Mouse (Mus musculus) brain, embryonic 14.5 days (tissue): ENCODE data around the gene Sema4c.

Source experiments
- CTCF ChIP-seq: fragments of 200-500 bp; IDR thresholded peaks from 2 replicates; pipeline ENCODE4 v1.5.1; 2012; ENCODE audit warnings: inconsistent platforms, mild to moderate bottlenecking, moderate library complexity, borderline replicate concordance; ENCODE audit not compliant: insufficient read depth, insufficient read length; ENCODE audit errors: extremely low read depth
- POLR2A ChIP-seq: fragments of 200-500 bp; IDR thresholded peaks from 2 replicates; pipeline ENCODE4 v1.6.1; 2012; ENCODE audit warnings: mild to moderate bottlenecking, inconsistent platforms, borderline replicate concordance; ENCODE audit not compliant: poor library complexity, insufficient read depth, insufficient read length, severe bottlenecking; ENCODE audit errors: extremely low read depth

- TF ChIP-seq CTCF: no peak
- TF ChIP-seq POLR2A: no peak
Measured at GRCm38 (mm10) chr1:36571627-36572026, 13.5 kb upstream of the Sema4c start.
